Mouse (Mus musculus) lung, adult 18-20 months (tissue): Measurements from ENCODE around the gene Nagpa.
"Not testable (repeated sequence)": the region's sequence is repeated elsewhere in the genome, so short reads cannot be mapped to it uniquely, and the experiment has no call there.

Experiments
- DNase-seq, 2 experiments: peaks; one replicate each; pipeline ENCODE4 v3.0.0; 2022; ENCODE audit warnings: mixed read lengths in 2 of 2

Gene Nagpa

DNA sequence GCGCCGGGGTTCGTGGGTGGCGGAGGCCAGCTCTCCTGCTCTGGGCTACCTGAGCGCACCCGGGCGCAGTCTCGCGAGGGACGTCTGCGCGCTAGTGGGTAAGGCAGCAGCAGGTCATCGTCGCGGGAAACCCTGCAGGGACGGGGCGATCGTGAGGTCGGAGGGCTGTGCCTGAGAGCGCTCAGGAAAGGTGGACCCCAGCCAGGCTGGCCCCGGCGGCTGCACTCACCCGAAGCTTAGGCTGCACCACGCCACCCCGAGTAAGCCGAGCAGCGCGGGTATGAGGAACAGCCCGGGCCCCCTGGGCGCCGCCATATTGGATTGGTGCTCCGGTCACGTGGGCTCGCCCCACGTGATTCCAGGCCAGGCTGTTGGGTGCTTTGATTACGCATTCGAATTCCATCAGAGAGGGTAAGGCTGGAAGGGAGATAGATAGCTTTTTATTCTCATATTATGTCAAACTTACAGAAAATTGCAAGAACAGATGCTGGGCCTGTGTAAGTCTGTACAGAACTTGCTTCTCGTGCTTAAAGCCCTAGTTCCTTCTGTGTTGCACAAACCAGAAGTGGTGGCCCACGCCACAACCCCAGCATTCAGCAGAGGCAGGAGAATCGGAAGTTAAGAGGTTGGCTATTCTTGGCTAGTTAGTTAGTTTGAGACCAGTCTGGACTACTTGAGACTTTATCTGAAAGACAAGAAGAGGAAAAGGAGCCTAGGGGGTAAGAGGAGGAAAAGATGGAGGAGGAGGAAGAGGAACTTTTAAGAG, at the start of gene Nagpa:
Nagpa (minus strand) TSS at position 345 of the 766 bp plus-strand sequence.
- peak; percentile 77 to 83 for DNase-seq

DNA sequence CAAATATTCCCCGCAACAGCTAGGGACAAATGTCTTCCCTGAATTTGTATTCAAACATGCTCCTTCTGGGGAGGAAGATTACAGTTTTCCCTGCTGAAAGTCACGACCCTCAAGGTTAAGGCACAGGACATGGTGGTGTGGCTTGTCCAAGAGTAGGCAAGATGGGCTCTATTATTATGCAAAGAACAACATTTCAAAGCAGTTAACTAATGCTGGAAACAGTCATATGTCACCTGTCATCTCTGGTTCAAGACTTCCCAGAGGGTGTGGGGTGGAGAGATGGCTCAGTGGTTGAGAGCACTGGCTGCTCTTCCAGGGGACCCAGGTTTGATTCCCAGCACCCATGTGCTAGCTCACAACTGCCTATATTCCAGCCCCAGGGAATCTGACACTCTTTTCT, 48.4 kb upstream of the Nagpa start:
- DNase-seq = no peak

DNA sequence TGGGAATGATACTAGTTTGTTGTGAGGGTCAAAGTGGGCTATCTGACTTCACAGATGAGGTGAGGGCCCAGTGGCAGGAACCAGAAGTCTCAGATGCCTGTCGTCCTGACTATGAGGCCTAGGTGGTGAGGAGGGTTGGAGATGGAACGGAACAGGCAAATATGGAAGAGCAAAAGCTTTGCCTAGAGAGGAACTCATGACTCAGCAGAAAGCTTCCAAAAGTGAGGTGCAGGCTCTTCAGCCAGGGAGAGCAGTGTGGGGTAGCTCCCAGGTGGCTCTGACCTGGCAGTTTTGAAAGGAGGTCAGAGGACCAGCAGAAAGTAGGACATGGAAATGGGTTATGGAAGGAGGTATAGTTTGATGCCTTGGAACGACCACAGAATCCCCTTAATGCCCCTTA, 47.1 kb upstream of the Nagpa start:
- no peak for DNase-seq

DNA sequence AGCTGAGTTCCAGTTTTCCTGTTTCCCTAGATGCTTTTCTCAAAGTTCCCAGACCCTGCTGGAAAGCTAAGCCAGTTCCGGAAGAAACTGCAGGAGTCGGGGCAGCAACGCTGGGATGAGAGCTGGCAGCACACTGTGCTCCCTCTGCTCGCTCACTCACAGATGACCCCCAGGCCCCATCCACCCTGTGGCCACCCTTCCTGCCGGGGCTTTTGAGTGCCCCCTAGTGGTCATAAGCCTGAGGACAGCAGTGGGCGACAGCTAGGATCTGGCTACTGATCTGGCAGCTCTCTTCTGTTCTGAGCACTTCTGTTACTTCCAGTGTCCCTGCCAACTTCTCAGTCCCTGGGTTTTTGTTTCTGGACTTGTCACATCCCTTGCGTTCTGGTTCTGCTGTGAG, 40.6 kb upstream of the Nagpa start:
- peak; percentile 59 to 76 for DNase-seq

DNA sequence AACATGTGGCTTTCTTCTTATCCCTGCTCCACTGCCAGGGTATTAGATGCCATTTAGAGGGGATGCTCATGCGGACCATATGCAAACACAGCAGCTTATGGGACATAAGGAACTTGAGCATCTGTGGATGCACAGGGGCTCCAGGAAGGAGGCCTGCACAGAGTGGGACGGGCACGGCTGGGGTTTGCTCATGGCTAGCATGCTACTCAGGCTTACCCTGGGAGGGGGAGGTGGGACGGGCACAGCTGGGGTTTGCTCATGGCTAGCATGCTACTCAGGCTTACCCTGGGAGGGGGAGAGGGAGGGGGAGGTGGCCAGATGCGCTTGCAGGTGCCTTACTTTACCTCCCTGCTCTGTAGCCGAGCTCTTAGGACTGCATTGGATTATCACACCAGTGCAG, 39.1 kb upstream of the Nagpa start:
- DNase-seq = no peak

DNA sequence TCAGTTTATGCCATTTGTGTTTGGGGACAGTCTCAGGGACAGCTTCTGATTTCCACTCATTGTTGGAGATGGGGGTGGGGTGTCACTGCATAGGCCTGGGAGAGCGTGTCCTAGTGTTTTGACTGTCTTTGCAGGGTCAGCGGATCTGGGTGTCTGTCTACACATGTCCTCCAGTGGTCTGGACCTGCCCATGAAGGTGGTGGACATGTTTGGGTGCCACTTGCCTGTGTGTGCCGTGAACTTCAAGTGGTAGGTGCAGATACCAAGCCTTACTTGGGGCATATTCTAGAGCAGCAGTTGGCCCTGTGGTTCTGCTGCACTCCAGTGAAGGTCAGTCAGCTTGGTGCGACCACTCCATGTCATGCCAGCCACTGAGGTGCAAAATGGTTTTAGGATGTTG, 38.5 kb upstream of the Nagpa start:
- no peak for DNase-seq

DNA sequence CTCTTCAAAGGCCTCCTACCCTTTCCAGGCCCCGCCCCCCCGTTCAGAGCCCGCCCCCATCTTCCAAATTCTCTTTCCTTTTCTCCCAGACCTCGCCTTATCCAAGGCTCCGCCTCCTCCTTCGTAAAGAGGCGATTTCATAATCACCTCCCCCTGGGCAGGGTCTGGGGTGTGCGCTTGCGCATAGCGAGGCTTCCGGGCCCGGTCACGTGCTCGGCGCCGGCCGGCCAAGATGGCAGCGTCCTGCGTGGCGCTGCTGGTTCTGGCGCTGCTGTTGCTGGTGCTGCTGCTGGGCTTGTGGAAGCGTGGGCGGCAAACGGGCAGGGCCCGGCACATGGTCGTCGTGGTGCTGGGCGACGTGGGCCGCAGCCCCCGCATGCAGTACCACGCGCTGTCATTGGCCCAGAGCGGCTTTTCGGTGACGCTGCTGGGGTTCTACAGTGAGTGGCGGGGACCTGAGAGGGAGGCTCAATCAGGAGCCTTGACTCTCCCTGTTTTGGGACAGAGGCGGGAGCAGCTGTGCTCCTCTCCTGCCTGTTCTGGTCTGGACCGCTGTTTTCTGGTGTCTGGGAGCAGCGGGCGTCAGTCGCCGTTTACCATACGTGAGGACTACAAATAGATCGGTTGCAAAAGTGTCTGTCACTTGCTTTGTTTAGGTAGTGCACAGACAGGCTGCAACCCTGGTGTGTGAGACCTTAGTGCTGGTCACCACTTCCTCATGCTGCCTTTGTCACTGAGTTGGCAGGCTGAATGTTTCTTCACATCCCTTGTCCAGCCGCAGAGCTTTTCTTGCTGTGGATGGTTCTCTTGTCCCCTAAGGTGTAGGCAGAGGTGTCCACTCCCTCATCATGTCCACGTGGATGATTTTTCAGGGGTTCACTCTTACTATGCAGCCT, 29.9 kb upstream of the Nagpa start, which contains the start of gene Alg1:
Alg1 (plus strand) TSS at position 204 of the 896 bp plus-strand sequence.
- peak; percentile 95 to 98 for DNase-seq

DNA sequence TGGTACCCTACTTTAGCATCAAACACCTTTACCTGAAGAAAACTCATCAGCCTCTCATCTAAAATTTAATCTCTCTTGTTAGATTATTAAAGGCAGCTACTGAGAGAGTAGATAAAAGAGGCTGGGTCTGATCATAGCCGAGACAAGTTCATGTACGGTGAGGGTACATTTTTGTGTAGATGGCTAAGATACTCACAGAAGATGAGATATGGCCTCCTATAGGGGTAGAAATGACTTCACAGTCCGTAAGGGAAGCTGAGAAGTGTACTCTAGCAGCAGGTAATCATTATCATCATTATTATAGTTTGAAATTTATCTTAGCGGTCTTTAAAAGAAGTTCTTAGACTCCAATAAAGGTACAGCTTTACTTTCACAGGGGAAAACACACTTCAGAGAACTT, 29.2 kb upstream of the Nagpa start:
- no peak for DNase-seq

DNA sequence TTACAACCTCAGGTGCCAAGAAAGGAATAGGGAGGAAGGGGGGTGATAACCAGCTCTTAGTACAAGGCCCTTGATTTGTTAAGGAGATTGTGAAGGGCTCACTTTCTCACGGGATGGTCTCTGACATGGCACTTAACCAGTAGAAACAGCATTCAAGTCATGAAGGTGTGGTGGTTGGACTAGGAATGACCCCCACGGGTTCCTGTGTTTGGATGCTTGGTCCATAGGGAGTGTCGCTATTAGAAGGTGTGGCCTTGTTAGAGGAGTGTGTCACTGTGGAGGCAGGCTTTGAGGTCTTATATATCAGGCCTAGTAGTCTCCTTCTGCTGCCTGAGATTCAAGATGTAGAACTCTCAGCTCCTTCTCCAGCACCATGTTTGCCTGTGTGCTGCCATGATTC, 24.3 kb upstream of the Nagpa start:
- DNase-seq = not testable (repeated sequence)

DNA sequence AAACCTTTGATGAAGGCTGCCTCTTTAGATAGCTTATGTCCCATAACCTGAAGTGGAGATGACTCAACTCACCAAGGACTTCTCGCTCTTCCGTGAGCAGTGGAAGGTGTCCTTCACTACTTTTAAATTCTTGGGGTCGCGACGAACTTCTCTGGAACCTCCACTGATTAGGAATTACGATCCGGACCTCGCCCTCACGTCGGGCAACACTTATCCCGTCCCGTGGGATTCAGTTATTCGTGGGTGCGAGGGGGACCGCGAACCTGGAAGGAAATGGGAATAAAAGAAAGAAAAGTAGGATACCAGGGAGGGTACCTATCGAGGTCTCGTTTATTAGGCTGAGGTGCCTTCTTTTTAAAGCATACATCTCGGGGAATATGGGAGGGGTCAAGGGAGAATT, 23.7 kb upstream of the Nagpa start:
- DNase-seq = not testable (repeated sequence)

DNA sequence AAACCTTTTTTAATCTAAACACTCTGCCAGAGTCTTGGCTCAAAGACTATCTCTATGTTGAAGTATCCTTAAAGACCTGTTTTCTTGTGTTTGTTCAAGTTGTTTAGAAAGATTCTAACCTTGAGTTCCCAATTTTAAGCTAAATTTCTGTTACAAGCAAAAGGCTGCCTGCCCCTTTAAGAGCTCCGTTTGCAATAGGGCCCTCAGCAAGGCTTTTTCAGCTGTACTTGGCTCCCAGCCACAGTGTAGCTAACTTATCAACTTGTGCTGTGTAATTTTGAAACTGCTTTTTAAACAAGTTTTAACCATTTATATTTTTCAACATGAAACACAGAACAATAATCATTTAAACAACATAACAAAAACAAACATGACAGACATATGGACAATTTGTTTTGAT, 22.7 kb upstream of the Nagpa start:
- peak; percentile 43 to 57 for DNase-seq

DNA sequence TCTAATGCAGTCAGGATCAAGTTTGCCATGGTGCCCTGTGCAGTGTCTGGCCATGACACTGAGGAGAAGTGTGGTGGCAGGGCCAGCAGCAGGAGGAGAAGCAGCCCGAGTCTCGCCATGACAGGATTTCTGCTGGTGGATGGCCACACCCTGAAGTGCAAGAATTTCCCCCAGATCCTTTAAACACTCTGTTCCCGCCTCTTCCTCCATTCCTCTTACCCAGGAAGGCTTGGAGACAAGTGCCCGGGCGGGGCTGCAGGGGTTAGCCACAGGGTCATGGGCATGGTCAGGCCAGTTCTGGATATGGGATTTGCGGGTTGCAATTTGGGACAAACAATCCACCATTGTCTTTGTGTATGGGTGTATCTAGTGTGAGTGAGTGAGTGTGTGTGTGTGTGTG, 18.3 kb upstream of the Nagpa start, which contains the start of gene AU021092:
AU021092 (minus strand) TSS at position 160 of the 400 bp plus-strand sequence.
- DNase-seq = peak; percentile 69 to 79

DNA sequence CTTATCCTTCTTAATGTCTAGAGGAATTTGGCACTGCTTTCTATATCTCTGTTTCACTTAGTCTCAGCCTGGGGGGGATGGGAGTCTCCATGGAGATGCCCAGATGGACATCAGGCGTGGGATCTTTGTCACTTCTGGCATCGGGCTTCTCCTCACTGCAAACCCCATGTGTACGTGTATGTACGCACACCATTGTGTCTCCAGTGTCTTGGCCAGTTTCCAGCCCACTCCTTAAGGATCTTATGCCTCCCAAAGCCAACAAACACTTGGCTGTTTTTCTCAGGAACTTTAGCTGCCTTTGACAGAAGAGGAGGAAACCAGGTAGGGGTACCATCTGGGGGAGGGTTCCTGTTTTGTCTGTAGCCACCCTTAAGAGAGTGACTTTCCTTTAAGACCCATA, 17.6 kb upstream of the Nagpa start:
- DNase-seq = peak; percentile 49 to 65

DNA sequence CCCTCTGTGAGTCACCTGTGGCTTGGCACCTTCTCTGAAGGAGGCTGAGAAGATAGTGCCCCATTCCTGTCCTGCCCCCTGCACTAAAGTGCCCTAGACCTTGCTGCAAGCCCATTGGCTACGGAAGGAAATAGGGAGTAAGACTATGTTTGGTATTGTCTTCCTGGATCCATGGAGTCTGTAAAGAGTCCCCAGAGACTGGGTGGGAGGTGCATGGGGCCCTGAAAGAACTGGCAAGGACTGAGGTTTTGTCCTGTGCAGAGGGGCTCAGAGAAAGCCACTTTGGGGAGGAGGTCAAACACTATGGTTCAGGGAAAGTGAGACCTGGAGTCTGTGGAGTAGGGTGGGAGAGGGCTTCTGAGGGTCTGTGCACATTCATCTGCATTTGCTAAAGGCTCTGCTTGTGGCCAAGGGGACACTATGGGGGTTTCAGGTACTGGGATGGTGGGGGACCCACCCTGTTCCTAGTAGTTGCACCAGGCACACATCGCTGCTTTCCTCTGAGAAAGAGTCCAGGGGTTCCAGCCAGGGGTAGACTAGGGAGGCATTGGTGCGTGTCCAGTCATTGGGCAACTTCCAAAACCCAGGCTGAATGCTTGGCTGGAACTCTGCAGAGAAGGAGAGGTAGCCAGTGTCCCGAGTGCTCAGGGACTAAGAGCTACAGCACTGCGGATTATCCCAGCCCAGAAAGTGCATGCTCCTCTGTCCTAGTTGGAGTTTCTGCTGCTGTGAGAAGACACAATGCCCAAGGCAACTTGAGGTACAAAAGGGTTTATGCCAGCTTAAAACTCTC, 13.7 kb upstream of the Nagpa start:
- no peak for DNase-seq

DNA sequence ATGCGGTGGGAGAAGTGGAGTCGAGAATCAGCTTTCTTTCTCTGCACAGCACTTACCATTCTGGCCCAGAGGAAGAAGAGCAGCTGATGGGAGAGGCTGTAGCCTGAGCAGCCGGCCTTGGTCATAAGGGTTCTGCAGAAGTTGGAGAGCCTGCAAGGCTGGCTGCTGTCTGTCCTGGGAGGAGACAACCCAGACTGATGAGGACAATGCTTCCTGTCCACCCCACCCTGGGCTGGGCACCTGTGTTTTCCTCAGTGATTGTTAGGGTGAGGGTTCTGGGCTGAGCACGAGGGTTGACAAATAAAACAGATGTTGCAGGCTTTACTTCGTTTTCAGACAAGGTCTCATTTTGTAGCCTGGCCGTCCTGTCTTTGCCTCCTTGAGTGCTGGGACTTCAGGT, 12.9 kb upstream of the Nagpa start:
- no peak for DNase-seq

DNA sequence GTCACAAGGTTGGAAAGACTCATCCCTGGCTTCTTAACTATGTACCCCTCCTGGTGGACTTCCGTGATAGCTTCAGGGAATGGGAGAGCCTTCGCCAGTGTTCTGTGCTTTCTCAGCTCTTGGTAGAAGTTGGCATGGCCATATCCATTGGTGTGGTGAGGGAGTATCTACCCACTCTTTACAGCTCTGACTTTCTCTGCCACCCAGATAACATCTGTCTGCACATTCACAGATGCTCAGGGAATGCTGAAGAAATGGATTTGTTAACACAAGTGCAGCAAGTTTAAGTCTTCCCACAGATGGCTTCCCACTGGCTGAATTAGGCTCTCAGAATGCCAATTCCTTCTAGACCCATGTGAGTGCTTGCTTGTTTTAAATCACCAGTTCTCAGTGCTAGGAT, 10.3 kb upstream of the Nagpa start:
- DNase-seq = no peak

DNA sequence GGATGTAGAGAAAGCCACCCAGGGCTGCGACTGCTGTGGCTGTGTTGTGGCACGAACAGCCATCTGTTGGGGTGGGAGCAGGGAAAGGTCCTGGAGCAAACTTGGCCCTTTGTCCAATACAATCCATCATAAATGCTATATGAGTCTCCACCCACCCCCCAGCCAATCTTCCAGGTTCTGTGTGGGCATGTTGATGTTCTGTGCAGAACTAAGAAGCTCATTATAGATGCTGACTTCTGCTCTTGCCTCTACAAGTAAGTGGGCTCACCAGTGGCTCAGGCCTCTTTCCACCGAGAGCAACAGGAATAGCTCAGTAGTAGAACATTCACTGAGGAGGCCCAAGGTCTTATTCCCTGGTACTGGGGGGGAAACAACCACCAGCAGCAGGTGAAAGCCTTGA, 8.3 kb upstream of the Nagpa start:
- DNase-seq = no peak

DNA sequence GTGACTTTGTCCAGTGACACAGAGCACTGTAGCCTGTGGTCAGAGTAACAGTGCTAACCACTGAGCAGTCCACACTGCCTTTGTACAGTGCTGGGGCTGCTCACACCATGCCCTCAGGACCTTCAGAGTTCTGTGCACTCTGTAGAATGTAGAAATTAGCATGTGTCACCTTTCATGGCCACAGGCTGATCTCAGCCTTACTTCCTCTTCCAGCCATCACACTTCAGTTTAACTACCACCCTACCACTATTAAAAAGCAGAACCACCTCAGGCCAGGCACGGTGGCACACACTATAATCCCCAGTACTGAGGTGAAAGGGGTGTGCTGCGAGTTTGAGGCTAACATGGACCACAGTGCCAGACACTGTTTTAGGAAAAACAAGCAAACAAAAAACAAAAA, 6.6 kb upstream of the Nagpa start:
- no peak for DNase-seq

DNA sequence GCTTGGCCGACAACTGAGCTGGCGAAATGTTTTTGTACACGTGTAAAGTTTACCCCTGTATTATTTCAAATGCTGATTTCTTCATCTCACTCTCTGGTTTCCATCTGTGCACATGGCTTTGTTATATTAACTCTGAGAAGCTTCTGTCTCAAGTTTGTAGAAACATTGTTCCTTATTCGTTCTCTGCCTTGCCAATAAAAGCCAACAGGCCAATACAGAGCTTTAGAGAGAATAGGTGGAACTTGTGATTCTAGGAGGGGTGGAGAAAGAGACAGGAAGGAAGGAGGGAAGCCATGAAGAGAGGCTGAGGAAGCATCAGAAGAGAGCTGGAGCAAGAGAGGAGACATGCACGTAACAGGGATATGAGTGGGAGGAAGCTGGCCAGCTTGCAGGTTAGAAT, 2.2 kb upstream of the Nagpa start:
- no peak for DNase-seq

DNA sequence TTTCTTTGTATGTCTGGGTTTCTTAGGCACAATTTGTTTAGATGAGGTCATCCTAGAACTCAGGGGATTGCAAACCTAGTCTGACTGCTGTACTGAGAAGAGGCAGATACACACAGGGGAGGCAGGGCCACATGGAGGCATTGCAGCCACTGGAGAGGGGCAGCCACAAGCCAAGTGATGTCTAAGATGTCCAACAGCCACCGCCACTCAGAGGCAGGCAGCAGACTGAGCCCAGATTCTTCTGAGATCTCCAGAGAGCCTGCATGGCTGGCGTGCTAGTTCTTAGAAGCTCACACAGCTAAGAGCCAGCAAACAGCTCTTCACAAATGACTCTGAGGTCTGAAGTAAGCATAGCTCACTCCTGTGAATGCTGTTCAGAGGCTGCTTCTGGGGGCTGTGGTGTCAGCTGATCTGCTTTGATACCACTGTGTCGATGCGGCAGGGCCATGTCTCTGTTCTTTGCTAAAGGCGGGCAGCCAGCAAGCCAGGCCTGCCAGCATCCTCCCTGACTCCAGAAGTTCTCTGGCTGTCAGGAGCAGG, 1.7 kb upstream of the Nagpa start:
- DNase-seq = no peak

DNA sequence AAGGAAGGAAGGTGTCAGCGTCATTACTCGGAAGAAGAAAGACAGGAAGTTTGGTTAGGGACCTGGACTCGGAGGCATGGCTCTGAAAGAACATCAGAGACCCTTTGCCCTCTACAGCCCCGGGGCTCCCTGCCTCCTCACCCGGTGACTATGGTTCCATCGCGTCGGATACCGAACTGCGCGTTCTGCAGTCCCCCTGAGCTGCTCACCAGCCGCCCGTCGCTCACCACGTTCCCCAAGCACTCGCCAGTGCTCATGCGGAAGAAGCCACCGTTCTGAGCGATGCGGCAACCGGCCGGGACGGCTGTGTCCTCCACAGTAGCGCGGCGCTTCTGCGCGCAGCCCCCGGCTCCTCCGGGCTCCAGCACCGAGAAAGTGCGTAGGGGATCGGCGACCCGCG, 612 bp downstream of the Nagpa start:
- peak; percentile 8 to 28 for DNase-seq

DNA sequence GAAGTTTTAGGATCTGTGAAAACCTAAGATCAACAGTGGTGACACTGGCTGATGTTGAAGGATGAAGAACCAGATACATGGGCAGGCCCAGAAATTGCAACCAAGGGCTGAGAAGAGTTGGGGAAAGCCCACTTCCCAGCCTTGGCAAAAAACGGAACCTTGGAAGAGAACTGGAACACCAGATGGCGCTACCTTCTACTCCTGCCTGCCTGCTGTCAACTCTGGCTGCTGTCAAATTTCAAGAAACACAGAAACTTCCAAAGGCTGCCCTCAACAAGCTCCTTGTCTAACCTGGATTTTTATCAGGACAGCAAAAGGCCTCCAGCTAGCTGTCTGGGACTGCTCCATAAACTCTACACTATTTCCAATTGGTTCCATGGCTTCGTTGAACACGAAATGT, 1.1 kb downstream of the Nagpa start:
- DNase-seq = peak; percentile 52 to 54

DNA sequence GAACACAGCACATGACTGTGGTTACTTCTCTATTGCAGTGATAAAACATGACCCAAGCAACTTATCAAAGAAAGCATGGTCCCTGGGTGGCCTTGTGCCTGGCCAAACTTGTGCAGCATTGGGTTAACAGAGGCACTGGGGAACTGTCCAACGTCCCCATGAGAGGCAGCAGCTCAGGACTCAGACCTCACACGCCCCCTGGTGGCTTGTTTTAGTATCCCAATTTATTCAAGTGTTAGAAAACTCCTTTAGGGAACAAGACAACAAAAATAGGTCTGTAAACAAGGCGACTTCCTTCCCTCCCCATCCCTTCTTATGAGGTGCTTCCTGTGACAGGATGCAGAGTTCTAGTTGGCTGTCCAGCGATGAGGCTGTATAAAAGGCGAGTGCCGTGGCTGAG, 8.7 kb downstream of the Nagpa start:
- peak; percentile 26 to 65 for DNase-seq
